Mouse (Mus musculus) adrenal gland, adult 18-20 months (tissue): ENCODE data around the gene Itpr1. TPM values are rescaled to one million over a fixed set of nuclear protein-coding genes. Genes with fewer than 3 reads are reported as not detected.

ENCODE experiments used
- DNase-seq, 2 experiments: peaks; one replicate each; pipeline ENCODE4 v3.0.0; 2021 to 2022; ENCODE audit warnings: low spot score in 2 of 2
- total RNA-seq, 2 experiments: library from RNA; stranded (reverse); gene quantifications; 1 replicate in 1 of 2; 2 replicates in 1 of 2; pipeline ENCODE4 v1.2.3; 2021

The Itpr1 gene
- total RNA-seq, 2 experiments from 2014 or later, result 114 to 186 TPM

- DNase-seq, result no peak
Measured at GRCm38 (mm10) chr6:108457516-108458181, 244.8 kb downstream of the Itpr1 start.

GRCm38 (mm10) chr6:108458182-108458571 is 245.3 kb downstream of the Itpr1 start:
- no peak for DNase-seq

- DNase-seq, result no peak
Measured at GRCm38 (mm10) chr6:108458826-108459225, 245.9 kb downstream of the Itpr1 start.

- DNase-seq, result no peak
Measured at GRCm38 (mm10) chr6:108464308-108464979, 251.5 kb downstream of the Itpr1 start.

- no peak for DNase-seq
Measured at GRCm38 (mm10) chr6:108465159-108465558, 252.3 kb downstream of the Itpr1 start.

- DNase-seq, result no peak
Measured at GRCm38 (mm10) chr6:108466061-108466531, 253.2 kb downstream of the Itpr1 start.

GRCm38 (mm10) chr6:108467597-108467996 is 254.7 kb downstream of the Itpr1 start:
- no peak for DNase-seq

- DNase-seq, result no peak
Measured at GRCm38 (mm10) chr6:108468226-108468825, 255.4 kb downstream of the Itpr1 start.

GRCm38 (mm10) chr6:108471878-108472277 is 259.0 kb downstream of the Itpr1 start:
- no peak for DNase-seq

- no peak for DNase-seq
Measured at GRCm38 (mm10) chr6:108472748-108473147, 259.9 kb downstream of the Itpr1 start.

- DNase-seq, result peak; percentile 66 to 79
Measured at GRCm38 (mm10) chr6:108476797-108477235, 263.9 kb downstream of the Itpr1 start.

- DNase-seq, result no peak
Measured at GRCm38 (mm10) chr6:108477602-108478001, 264.7 kb downstream of the Itpr1 start.

GRCm38 (mm10) chr6:108481190-108481589 is 268.3 kb downstream of the Itpr1 start:
- no peak for DNase-seq

GRCm38 (mm10) chr6:108482464-108482863 is 269.6 kb downstream of the Itpr1 start:
- DNase-seq, result no peak

- no peak for DNase-seq
Measured at GRCm38 (mm10) chr6:108486212-108486992, 273.5 kb downstream of the Itpr1 start.

GRCm38 (mm10) chr6:108487300-108487835 is 274.5 kb downstream of the Itpr1 start:
- DNase-seq, result no peak

- DNase-seq, result no peak
Measured at GRCm38 (mm10) chr6:108488250-108488649, 275.4 kb downstream of the Itpr1 start.

GRCm38 (mm10) chr6:108491969-108492368 is 279.1 kb downstream of the Itpr1 start:
- no peak for DNase-seq

GRCm38 (mm10) chr6:108493753-108494152 is 280.9 kb downstream of the Itpr1 start:
- no peak for DNase-seq

- DNase-seq, result no peak
Measured at GRCm38 (mm10) chr6:108494185-108494804, 281.4 kb downstream of the Itpr1 start.

GRCm38 (mm10) chr6:108494994-108495393 is 282.1 kb downstream of the Itpr1 start:
- DNase-seq, result no peak
